Mouse (Mus musculus) gastrocnemius, adult 2 months (tissue): ENCODE measurements around the gene Gm49333. TPM values are rescaled to one million over a fixed set of nuclear protein-coding genes. Genes with fewer than 3 reads are reported as not detected.

Experiments
- DNase-seq: peaks from one replicate; pipeline ENCODE4 v3.0.0; 2022
- H3K27ac ChIP-seq: fragments of 200-600 bp; 2 replicates; pipeline ENCODE4 v1.8.1; 2022; ENCODE audit warnings: mild to moderate bottlenecking
- H3K4me3 ChIP-seq: fragments of 200-600 bp; 2 replicates; pipeline ENCODE4 v1.8.1; 2022; ENCODE audit warnings: mild to moderate bottlenecking, moderate library complexity
- CTCF ChIP-seq: fragments of 200-600 bp; IDR thresholded peaks from 2 replicates; pipeline ENCODE4 v1.8.1; 2022; ENCODE audit warnings: antibody characterized with exemption, mild to moderate bottlenecking, moderate library complexity
- intact Hi-C: fragments of 180-260 bp; cut with DNase I; formaldehyde crosslinking; loops from one replicate; pipeline ENCODE4 v1.15.1; 2025
- long read RNA-seq, 2 experiments: library from polyadenylated mRNA; stranded (forward); transcript quantifications; one replicate each; pipeline ENCODE4 v2.0.0; 2021
- total RNA-seq, 2 experiments: library from RNA; stranded (reverse); gene quantifications; 2 replicates each; pipeline ENCODE4 v1.2.3; 2021

The Gm49333 gene
- not detected for total RNA-seq
- long read RNA-seq, experiment 1: 0 reads
- long read RNA-seq, experiment 2: 0 reads

DNA sequence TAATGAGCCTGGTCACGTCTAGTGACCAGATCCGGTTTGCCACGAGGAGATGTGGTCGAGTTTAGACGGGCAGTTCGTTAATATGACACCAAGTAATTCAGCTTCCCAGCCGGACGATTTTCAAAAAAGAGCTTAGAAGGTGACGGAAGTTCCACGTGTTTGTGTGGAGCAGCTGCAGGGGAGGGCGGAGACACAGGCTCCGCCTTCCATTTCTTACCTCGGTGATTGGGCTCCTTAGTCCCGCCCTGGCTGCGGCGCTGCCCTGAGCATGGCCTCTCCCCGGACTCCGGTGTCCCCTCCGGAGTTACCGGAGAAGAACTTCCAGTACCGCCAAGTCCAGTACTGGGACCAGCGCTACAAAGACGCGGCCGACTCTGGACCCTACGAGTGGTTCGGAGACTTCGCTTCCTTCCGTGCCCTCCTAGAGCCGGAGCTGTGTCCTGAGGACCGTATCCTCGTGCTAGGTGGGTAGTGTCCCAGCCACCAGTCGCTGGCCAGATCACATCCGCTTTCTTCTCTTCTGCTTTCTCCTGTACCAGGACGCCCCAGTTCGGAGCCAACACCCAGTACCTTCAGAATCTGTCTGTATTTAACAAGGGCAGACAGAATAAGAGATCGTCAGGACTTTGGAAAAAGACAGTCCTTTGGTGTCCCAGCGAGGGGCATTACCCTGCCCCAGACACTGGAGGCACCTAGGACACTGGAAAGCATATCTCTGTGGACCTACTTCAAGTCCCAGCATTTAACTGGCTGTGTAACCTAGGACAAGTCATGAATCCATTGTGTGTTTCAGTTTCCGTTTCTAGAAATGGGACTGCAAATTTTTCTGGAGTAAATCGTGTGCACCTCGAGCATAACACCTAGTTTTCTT, at the start of gene Gm49333, which contains the start of the genes Eef1akmt4 and Alg3:
TSS of gene Gm49333 (plus strand) at position 254 of the 871 bp plus-strand sequence.
TSS of gene Eef1akmt4 (plus strand) at position 237 of the 871 bp plus-strand sequence.
TSS of gene Alg3 (minus strand) at position 379 of the 871 bp plus-strand sequence.
- peak within 1 kb of the TSS; percentile 93 for H3K27ac ChIP-seq
- TF ChIP-seq CTCF: no peak
- intact Hi-C loops: loop anchor here (2.0 to 5.0 kb wide), 2 partner anchors 39 to 74 kb away; partner anchors contain the start of genes Ap2m1 and Psmd2
- H3K4me3 ChIP-seq: peak within 1 kb of the TSS; percentile 86
- DNase-seq: peak; percentile 94

- intact Hi-C loops: no loop called here
Observed at GRCm38 (mm10) chr16:20565075-20565474, 46.3 kb upstream of the Gm49333 start.

DNA sequence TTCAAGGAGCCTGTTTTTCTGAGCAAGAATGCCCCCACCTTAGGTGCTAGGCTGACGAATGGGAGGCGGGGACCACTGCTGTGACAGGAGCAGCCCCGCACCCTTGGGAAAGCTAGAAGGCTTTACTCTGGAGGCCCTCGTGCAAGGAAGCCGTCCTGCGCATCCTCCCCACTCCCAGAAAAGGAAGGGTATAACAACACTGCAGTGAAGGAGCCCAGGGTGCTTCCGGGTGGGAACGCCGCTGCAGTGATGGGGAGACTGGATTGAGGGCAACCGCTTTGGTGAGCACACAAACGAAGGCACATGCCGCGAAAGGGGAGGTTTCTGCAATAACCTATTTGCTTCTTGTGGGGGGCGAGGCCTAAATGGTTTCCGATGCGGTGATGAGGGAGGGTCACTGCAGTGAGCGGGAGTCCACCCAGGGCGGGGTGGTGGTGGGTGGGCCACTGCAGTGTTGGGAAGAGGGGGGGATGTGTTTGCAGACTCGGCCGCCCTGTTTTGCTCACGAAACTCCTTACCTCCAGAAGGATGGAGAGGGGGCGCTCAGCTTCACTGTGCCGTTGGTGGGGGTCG, 22.0 kb upstream of the Gm49333 start, which contains the start of gene Vwa5b2:
TSS of gene Vwa5b2 (plus strand) at position 106 of the 573 bp plus-strand sequence.
- TF ChIP-seq CTCF: no peak
- H3K27ac ChIP-seq: no peak within 1 kb of the TSS
- intact Hi-C loops: no loop called here
- H3K4me3 ChIP-seq: peak within 1 kb of the TSS; percentile 64
- no peak for DNase-seq

More at GRCm38 (mm10) chr16:20565075-20565474, 46.3 kb upstream of the Gm49333 start:
- DNase-seq: no peak
- Histone ChIP-seq H3K27ac (no peak overlapping the region), H3K4me3 (no peak overlapping the region)
- no peak for TF ChIP-seq CTCF

DNA sequence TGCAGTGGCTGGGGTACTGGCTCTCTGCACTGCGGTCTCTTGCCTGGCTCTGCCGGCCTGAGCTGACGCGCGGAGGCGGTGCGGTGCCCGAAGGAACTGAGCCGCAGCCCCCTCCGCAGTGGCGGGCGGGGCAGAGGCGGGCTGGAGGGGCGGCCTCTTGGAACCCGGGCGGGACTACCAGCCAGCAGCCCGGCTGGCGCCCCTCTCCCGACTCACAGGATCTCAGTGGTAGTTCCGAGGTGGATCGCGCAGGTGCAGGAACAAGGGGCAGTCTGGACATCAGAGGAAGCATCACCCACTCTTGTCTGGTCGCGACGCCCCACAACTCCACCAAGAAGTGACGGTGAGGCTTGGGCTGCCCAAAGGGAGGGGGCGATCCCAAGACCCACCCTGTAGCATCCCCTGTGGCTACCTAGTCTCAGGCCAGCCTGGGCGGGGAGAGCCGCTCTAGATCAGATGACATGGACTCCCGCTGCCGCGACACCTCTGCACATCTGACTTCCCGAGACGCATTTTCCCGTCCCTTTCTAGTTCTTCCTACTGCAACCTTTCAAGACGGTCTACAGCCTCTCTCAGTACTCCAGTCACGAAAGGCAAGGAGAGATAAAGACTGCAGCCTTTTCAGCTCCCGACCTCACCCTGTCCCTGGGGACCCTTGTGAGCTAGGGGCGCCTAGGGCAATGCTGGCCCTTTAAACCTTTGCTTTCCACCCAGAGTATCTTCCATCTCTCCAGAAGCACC, 21.3 kb upstream of the Gm49333 start:
- H3K4me3 ChIP-seq: peak overlapping the region; percentile 64
- H3K27ac ChIP-seq: no peak overlapping the region
- no peak for DNase-seq
- intact Hi-C loops: no loop called here
- TF ChIP-seq CTCF: no peak

DNA sequence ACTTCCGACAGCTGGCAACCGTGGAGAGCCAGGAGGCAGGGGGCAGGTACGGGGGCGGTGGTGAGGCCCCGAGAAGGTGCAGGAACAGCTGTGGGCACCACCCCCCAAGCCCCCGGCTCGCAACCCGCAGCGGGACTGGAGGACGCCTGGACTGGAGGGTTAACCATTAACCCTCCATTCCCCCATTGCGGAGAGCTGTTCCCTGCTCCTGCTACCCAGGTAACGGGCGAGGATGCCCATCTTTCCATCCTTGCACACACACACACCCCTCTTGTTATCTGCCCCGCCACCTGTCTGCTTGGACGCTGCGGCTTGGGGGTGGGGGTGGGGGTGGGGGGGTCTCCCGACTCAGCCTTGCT, 20.8 kb upstream of the Gm49333 start:
- H3K27ac ChIP-seq: no peak overlapping the region
- no peak for DNase-seq
- no peak for TF ChIP-seq CTCF
- peak overlapping the region; percentile 64 for H3K4me3 ChIP-seq
- intact Hi-C loops: no loop called here

GRCm38 (mm10) chr16:20591076-20591705, 20.2 kb upstream of the Gm49333 start:
- no peak overlapping the region for H3K27ac ChIP-seq
- intact Hi-C loops: no loop called here
- DNase-seq: no peak
- no peak for TF ChIP-seq CTCF
- no peak overlapping the region for H3K4me3 ChIP-seq

GRCm38 (mm10) chr16:20595060-20595673, 16.2 kb upstream of the Gm49333 start:
- no peak overlapping the region for H3K27ac ChIP-seq
- no peak overlapping the region for H3K4me3 ChIP-seq
- intact Hi-C loops: no loop called here
- DNase-seq: no peak
- no peak for TF ChIP-seq CTCF

DNA sequence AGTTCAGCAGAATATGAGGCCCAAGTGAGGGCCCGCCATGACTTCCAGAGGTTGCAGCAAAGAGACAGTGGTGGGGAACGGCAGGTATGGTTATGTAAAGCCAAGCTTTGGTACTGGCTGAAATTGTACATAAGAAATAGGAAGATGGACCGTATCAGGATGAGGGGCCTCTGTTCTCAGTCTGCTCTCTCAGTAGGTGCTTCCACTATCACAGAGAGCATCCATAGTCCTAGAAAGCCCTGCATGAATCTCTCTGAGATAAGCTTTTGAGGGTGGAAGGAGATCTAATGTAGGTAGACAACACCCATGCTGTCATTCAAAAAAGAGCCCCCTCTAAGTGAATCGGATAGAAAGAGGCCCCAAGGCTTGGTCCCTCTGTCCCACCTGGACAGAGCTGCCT, 15.7 kb upstream of the Gm49333 start:
- DNase-seq: no peak
- intact Hi-C loops: no loop called here
- H3K27ac ChIP-seq: no peak overlapping the region
- no peak overlapping the region for H3K4me3 ChIP-seq
- TF ChIP-seq CTCF: no peak

DNA sequence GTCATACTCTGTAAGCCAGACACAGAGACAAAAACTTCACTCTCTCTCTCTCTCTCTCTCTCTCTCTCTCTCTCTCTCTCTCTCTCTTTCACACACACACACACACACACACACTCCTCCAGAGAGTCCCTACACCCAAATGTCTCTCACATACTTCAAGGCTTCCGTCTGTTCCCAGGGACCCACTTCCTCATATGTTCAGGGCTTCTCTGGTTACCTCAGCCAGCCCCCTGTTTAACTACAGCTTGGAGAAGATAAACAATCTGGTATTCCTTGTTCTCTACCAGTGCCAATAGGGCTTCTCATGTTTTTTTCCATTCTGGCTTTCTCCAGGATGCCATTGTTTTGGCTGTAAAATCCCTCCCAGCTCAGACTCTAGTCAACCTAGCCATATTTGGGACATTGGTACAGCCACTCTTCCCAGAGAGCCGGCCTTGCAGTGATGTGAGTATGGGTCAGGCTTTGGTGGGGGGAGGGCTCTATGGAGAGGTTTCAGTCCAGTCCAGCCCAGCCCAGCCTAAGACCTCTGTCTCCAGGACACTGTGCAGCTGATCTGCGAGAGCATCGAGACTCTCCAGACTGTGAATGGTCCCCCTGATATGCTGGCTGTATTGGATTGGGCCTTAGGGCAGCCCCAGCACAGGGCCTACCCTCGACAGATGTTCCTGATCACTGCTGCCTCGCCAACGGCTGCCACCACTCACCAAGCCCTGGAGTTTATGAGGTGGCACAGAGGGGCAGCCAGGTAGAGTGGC, 14.5 kb upstream of the Gm49333 start:
- no peak for TF ChIP-seq CTCF
- H3K4me3 ChIP-seq: no peak overlapping the region
- H3K27ac ChIP-seq: no peak overlapping the region

DNA sequence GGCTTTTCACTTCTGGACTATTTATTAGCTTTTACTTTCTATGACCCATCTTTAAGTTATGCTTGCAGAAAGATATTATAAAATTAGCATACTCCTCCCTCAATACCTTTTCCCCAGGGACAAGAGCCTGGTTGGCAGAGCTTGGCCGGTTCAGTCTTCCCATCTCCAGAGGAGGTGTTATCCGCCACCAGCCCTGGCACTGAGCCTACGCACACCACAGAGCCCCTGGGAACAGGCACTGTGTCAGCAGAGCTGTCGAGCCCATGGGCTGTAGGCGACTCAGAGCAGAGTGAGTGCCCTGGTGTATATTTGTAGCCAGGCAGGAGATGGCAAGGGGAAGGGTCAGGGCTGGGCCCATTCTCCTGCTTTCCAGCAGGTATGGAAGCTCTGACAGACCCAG, 10.9 kb upstream of the Gm49333 start:
- Histone ChIP-seq H3K27ac (no peak overlapping the region), H3K4me3 (no peak overlapping the region)
- no peak for TF ChIP-seq CTCF
- intact Hi-C loops: no loop called here
- DNase-seq: no peak

More for the DNA sequence above, 14.5 kb upstream of the Gm49333 start:
- DNase-seq: no peak
- intact Hi-C loops: no loop called here

GRCm38 (mm10) chr16:20604705-20605104, 6.7 kb upstream of the Gm49333 start:
- peak; percentile 52 for DNase-seq
- intact Hi-C loops: no loop called here
- no peak for TF ChIP-seq CTCF
- Histone ChIP-seq H3K4me3 (no peak overlapping the region), H3K27ac (no peak overlapping the region)
